Mouse (Mus musculus): ENCODE measurements at regions not wholly inside any gene's neighbourhood (a gene's known extent, or its start where the extent isn't known, plus 50 kb on each side); places are given as distances from the start of the nearest gene placed in this dataset. TPM values are rescaled to one million over a fixed set of nuclear protein-coding genes. Genes with fewer than 3 reads are reported as not detected.

DNA sequence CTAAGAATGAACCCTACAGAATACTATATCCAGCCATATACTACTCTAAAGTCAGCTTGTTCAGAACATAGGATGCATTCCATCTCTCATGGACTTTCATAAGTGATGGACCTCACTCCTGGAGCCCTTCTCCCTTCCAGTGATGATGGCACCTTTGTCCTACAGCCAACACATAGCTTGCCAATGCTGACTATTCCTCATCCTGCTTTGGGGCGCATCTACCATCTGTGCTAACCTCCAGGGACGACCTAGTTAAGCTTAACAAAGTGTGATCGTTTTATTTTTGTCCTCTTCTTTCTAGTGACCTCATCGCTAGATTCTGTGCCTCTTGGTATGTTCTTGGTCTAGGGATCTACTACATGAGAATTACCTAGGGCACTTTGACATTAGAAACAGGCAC lies 87.0 kb upstream of the Sphkap start:
- no peaks in the 10 kb centered on the region for H3K4me1 ChIP-seq (ENCODE audit: control insufficient read depth, insufficient read depth, low read length)
- no peak overlapping the region for H3K4me3 ChIP-seq (ENCODE audit: low read depth, low read length)
- no peak overlapping the region for H3K27ac ChIP-seq (ENCODE audit: low read depth, low read length)
- no peak for ATAC-seq (ENCODE audit: insufficient read depth, low FRiP score, low TSS enrichment)
- H3K27me3 ChIP-seq (ENCODE audit: control insufficient read depth, insufficient read depth, low read length), result no peaks in the 10 kb centered on the region
- H3K4me2 ChIP-seq (ENCODE audit: low read depth), result no peak overlapping the region
- no peaks in the 10 kb centered on the region for H3K9me3 ChIP-seq (ENCODE audit: control insufficient read depth, low read length)
- H3K36me3 ChIP-seq (ENCODE audit: control insufficient read depth, insufficient read depth, low read length), result no peaks in the 10 kb centered on the region
- DNase-seq (ENCODE audit: low spot score), result no peak
- H3K9ac ChIP-seq (ENCODE audit: low read length), result no peak overlapping the region
- WGBS, result 85% methylated on average over 4 of the region's 4 CpGs

- DNase-seq (ENCODE audit: low spot score), result no peak
- Histone ChIP-seq H3K27me3 (ENCODE audit: control insufficient read depth, insufficient read depth, low read length) (no peaks in the 10 kb centered on the region), H3K4me2 (ENCODE audit: low read depth) (no peak overlapping the region), H3K36me3 (ENCODE audit: control insufficient read depth, insufficient read depth, low read length) (no peaks in the 10 kb centered on the region), H3K9me3 (ENCODE audit: control insufficient read depth, low read length) (no peaks in the 10 kb centered on the region), H3K9ac (ENCODE audit: low read length) (no peak overlapping the region), H3K27ac (ENCODE audit: low read depth, low read length) (no peak overlapping the region), H3K4me1 (ENCODE audit: control insufficient read depth, insufficient read depth, low read length) (no peaks in the 10 kb centered on the region), H3K4me3 (ENCODE audit: low read depth, low read length) (no peak overlapping the region)
- 77% methylated on average over 2 of the region's 2 CpGs for WGBS
- ATAC-seq (ENCODE audit: insufficient read depth, low FRiP score, low TSS enrichment), result no peak
Observed at GRCm38 (mm10) chr1:83479111-83479510, 71.1 kb upstream of the Sphkap start.

Small RNA genes lying in the stretch of these regions (microRNA-seq; reads per million reads assigned to microRNA genes)
- gene Gm25754, result not detected

All from neural tube, embryonic 11.5 days (tissue).